Mouse (Mus musculus) spleen, adult 2 months (tissue): ENCODE results near the gene Carhsp1. TPM values are rescaled to one million over a fixed set of nuclear protein-coding genes. Genes with fewer than 3 reads are reported as not detected.

Source experiments
- DNase-seq, 2 experiments: peaks; one replicate each; pipeline versions ENCODE4 v3.0.0 to v3.0.0-alpha.2; 2012 to 2021; ENCODE audit warnings: low spot score in 2 of 2, low read depth in 1 of 2
- H3K27ac ChIP-seq: fragments of 200-500 bp; 2 replicates; pipeline ENCODE4 v1.5.1; 2012; ENCODE audit warnings: low read length, inconsistent platforms; ENCODE audit not compliant: insufficient read depth
- H3K27me3 ChIP-seq: fragments of 200-500 bp; 2 replicates; pipeline ENCODE4 v1.6.1; 2012; ENCODE audit warnings: mild to moderate bottlenecking, moderate library complexity, low read length, inconsistent platforms; ENCODE audit not compliant: control insufficient read depth, insufficient read depth
- H3K36me3 ChIP-seq: fragments of 200-500 bp; 2 replicates; pipeline ENCODE4 v1.6.1; 2012; ENCODE audit warnings: mild to moderate bottlenecking, low read length, inconsistent platforms; ENCODE audit not compliant: control insufficient read depth, insufficient read depth
- H3K4me1 ChIP-seq: fragments of 200-500 bp; 2 replicates; pipeline ENCODE4 v1.6.1; 2011; ENCODE audit warnings: inconsistent platforms; ENCODE audit not compliant: control insufficient read depth, insufficient read depth, insufficient read length
- H3K4me3 ChIP-seq: fragments of 200-500 bp; 2 replicates; pipeline ENCODE4 v1.5.1; 2011; ENCODE audit warnings: mild to moderate bottlenecking, inconsistent platforms; ENCODE audit not compliant: insufficient read depth, insufficient read length; ENCODE audit errors: extremely low read depth
- CTCF ChIP-seq: fragments of 200-500 bp; IDR thresholded peaks from 2 replicates; pipeline ENCODE4 v1.5.1; 2011; ENCODE audit warnings: mild to moderate bottlenecking, inconsistent platforms; ENCODE audit not compliant: insufficient read depth, insufficient read length, insufficient replicate concordance; ENCODE audit errors: extremely low read depth
- POLR2A ChIP-seq: fragments of 200-500 bp; IDR thresholded peaks from 2 replicates; pipeline ENCODE4 v1.6.1; 2011; ENCODE audit warnings: low read depth, low read length, inconsistent platforms
- WGBS: fragments of 180-500 bp; shearing (Covaris S2); methylation state at CpG from one replicate; pipeline ENCODE4 v1.1.7; 2018; 5-methylcytosine and 5-hydroxymethylcytosine counted together
- polyA plus RNA-seq: library from polyadenylated mRNA; depleted of rRNA; stranded (reverse); fragments of >200 nt; gene quantifications from 2 replicates; pipeline ENCODE4 v1.2.3, GENCODE M21; 2012

Gene Carhsp1
- polyA plus RNA-seq, 1 experiment, result 63.1 TPM

DNA sequence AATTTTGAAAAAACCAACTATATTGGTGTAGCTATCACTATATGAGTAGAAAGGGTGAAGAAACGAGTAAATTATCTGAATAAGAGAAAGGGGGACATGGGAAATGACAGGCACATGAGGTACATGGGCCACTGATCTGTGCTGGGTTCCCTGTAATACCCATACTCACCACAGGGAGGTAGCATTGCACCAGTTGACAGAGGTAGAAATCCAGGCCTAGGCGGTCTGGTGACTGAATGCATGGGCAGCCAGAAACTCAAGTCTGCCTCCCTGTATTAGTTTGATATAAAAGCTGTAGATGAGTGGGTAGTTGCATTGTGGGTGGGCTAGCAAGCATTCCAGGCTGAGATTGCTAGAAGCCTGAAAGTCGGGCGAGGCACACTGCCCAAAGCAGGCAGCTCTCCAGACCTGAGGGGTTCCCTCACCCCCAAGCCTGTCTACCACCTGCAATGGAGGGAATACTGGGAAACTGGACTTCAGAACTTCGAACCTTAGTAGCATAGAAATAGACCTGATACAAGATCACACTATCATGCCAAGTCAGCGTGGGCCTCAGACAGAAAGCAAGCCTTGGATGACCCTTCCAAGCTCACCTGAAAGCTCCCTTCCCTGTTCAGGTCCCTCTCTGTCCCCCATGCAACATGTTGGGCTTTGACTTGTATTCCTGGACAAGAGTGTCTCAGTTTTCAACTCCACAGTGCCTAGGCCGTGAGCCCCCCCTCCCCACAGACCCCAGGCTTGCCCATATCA, 14.3 kb upstream of the Carhsp1 start:
- peak; percentile 55 to 69 for DNase-seq
- H3K27ac ChIP-seq, result no peak overlapping the region; the same call in 1 of the 2 replicates
- peak; percentile 79; the same call in 1 of the 2 replicates for TF ChIP-seq CTCF
- TF ChIP-seq POLR2A, result no peak
- no peaks in the 10 kb centered on the region for H3K27me3 ChIP-seq
- H3K4me1 ChIP-seq, result no peaks in the 10 kb centered on the region
- no peak overlapping the region for H3K4me3 ChIP-seq
- WGBS, result 55% methylated on average over 7 of the region's 7 CpGs
- H3K36me3 ChIP-seq, result peaks cover 21% of the 10 kb centered on the region

DNA sequence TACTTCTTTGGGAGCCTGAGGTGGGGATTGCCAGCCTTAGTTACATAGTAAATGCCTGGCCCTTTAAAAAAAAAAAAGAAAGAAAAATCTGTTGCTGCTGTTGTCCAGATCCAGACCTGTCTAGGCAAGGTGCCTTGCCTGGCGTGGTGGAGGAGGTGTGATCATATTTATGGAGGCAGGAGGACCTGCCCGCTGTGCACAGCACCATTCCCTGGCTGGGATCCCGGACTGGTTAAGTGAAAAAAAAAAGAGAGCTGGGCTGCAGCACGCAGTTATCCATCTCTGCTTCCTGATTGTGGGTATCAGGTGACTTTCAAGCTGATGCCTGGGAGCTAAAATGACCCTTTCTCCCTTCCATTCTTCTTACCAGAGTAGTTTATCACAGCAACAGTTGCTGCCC, 13.1 kb upstream of the Carhsp1 start:
- Histone ChIP-seq H3K4me1 (no peaks in the 10 kb centered on the region), H3K4me3 (no peak overlapping the region), H3K27ac (no peak overlapping the region), H3K27me3 (no peaks in the 10 kb centered on the region), H3K36me3 (peaks cover 12% of the 10 kb centered on the region)
- WGBS, result 81% methylated on average over 4 of the region's 4 CpGs
- no peak for DNase-seq
- TF ChIP-seq POLR2A (no peak), CTCF (no peak)

DNA sequence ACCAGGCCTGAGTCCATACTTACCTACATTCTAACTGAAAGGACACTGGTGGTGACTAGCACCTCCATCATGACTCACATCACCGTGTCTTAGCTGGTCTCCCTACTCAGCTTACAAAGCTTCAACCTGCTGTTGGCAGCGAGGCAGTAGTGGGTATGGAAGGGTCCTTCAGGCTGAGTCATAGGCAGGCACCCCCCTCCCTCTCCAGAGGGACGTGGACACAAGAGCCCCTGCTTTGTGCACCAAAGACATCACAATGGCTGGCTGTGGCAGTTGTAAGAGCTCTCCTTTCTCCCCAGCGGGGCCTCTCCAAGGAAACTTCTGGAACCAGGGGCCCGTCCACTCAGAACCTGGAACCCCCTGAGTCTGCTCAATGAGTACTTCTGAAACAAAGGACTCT, 8.5 kb upstream of the Carhsp1 start, which contains the start of gene Gm5767:
Gm5767 (plus strand) TSS at position 301 of the 400 bp plus-strand sequence.
- no peak for TF ChIP-seq CTCF
- TF ChIP-seq POLR2A, result no peak
- no peaks in the 10 kb centered on the region for H3K4me1 ChIP-seq

DNA sequence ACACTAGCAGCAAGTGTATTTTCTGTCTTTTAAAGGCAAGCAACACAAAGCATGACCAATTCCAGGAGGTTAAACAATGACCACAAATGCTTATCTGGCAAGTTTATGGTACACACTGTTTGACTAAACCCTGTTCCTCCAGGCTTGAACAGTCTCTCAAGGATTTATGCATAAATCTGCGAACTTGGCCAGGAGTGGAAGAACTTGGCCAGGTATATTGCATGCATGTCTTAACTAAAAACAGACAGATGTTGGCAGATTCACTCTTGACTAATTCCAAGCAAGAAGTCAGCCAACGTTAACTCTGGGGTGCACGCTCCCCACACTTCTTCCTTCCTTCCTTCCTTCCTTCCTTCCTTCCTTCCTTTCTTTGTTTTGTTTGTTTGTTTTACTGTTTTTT, 7.8 kb upstream of the Carhsp1 start:
- H3K4me1 ChIP-seq, result no peaks in the 10 kb centered on the region

More for the DNA sequence above, 8.5 kb upstream of the Carhsp1 start, which contains the start of gene Gm5767:
- 88% methylated on average over 5 of the region's 5 CpGs for WGBS
- DNase-seq, result no peak
- Histone ChIP-seq H3K27me3 (no peaks in the 10 kb centered on the region), H3K4me3 (no peak within 1 kb of the TSS), H3K36me3 (no peaks in the 10 kb centered on the region), H3K27ac (no peak within 1 kb of the TSS)

DNA sequence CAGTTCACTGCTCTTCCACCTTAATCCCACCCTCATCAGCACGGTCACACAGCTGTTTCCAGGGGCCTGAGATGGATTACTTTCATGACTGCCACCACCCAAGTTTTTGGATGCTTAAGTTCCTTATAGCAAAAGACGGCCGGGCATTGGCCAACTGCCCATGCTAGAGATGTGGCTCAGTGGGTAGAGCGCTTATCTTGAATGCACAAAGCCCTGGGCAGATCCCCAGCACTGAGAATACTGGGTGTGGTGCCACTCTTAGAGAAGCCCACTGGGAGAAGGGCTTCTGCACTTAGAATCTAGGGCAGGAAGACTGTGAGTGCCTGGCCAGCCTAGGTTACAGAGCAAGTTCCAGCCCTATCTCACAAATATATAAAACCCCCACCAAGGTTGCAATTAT, 6.7 kb upstream of the Carhsp1 start:
- 80% methylated on average over 4 of the region's 4 CpGs for WGBS
- TF ChIP-seq CTCF (no peak), POLR2A (no peak)
- no peak for DNase-seq
- Histone ChIP-seq H3K4me3 (no peak overlapping the region), H3K4me1 (no peaks in the 10 kb centered on the region), H3K27ac (no peak overlapping the region), H3K36me3 (no peaks in the 10 kb centered on the region), H3K27me3 (no peaks in the 10 kb centered on the region)

More for the DNA sequence above, 7.8 kb upstream of the Carhsp1 start:
- 61% methylated on average over 3 of the region's 3 CpGs for WGBS
- Histone ChIP-seq H3K27me3 (no peaks in the 10 kb centered on the region), H3K4me3 (no peak overlapping the region), H3K36me3 (no peaks in the 10 kb centered on the region), H3K27ac (no peak overlapping the region)
- TF ChIP-seq CTCF (no peak), POLR2A (no peak)
- DNase-seq, result no peak

DNA sequence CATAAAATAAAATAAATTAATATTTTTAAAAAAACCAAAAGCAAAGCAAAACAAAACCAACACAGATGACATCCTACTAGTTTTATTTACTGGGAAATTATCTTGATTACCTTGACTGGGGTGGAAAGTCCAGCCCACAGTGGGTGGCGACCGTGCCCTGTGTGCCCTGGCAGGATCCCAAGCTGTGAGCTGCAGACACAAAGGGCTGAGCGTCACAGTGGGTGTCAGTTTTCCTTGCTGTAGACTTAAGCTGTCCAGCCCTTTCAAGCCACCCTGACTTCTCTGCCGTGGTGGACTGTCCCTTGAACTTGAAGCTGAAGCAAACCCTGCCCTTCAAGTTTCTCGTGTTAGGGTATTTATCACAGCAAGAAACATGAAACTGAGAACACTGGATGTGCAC, 6.1 kb upstream of the Carhsp1 start:
- Histone ChIP-seq H3K27ac (peak overlapping the region; percentile 14; the same call in 1 of the 2 replicates), H3K36me3 (no peaks in the 10 kb centered on the region), H3K4me3 (no peak overlapping the region), H3K27me3 (no peaks in the 10 kb centered on the region), H3K4me1 (no peaks in the 10 kb centered on the region)
- no peak for DNase-seq
- TF ChIP-seq CTCF (no peak), POLR2A (no peak)
- 74% methylated on average over 5 of the region's 5 CpGs for WGBS

DNA sequence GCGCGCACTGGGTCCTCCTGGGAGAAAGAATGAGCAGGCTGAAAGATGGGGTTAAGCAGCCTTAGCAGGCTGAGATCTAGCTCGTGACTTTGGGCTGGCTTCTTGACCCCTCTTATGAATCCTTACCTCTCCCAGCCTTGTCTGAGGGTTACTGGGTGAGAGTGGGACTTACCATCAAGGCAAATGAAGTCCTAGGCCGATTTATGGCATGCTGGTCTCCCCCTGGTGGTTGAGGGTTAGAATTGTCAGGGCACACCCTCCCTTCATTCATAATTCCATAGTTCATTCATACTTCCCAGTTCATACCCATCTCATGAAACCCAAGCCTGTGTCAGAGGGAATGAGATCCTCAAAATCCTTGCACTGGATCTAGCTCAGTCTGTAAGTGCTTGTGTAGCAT, 4.8 kb upstream of the Carhsp1 start:
- 55% methylated on average over 4 of the region's 4 CpGs for WGBS
- H3K4me1 ChIP-seq, result no peaks in the 10 kb centered on the region
- TF ChIP-seq POLR2A (no peak), CTCF (peak; percentile 64; the same call in 1 of the 2 replicates)
- no peak overlapping the region for H3K4me3 ChIP-seq
- H3K27ac ChIP-seq, result no peak overlapping the region
- peak; percentile 22 to 45 for DNase-seq
- H3K36me3 ChIP-seq, result no peaks in the 10 kb centered on the region
- H3K27me3 ChIP-seq, result no peaks in the 10 kb centered on the region
